Mouse (Mus musculus) urinary bladder, postnatal 10 days (tissue): ENCODE data around the gene Hmgcl.
A peak's percentile ranks its signal among the peaks of the same experiment; 100 is the strongest.
"Not testable (repeated sequence)": the region's sequence is repeated elsewhere in the genome, so short reads cannot be mapped to it uniquely, and the experiment has no call there.

Experiments used
- DNase-seq: peaks from one replicate; pipeline ENCODE4 v3.0.0; 2022; ENCODE audit warnings: low spot score

The Hmgcl gene

GRCm38 (mm10) chr4:135961709-135962108, 15.5 kb downstream of the Hmgcl start:
- no peak for DNase-seq

DNA sequence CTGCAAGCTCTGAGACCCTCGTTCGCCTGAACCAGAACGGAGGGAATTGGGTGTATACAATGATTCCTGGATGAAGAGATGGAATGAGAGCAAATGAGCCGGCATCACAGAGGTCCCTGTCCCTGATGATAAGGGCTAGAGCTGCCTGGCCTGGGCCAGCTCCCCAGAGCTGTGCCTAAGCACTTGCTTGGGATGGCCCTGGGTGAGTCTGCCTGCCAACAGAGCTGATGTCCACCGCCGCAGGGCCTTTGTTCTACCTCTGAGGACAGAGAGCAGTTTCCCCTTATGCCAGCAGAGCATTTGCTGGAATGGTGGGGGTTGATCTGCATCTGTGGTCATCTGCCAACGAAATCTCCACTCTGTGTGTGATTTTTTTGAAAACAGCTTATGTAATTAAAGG, 15.9 kb downstream of the Hmgcl start:
- no peak for DNase-seq

GRCm38 (mm10) chr4:135962946-135963345, 16.7 kb downstream of the Hmgcl start:
- no peak for DNase-seq

GRCm38 (mm10) chr4:135963457-135964193, 17.4 kb downstream of the Hmgcl start, which contains the start of gene Gale:
TSS of gene Gale (plus strand) at chr4:135963727.
- peak; percentile 82 for DNase-seq

GRCm38 (mm10) chr4:135964426-135964825, 18.2 kb downstream of the Hmgcl start:
- no peak for DNase-seq

GRCm38 (mm10) chr4:135965113-135965512, 18.9 kb downstream of the Hmgcl start:
- no peak for DNase-seq

DNA sequence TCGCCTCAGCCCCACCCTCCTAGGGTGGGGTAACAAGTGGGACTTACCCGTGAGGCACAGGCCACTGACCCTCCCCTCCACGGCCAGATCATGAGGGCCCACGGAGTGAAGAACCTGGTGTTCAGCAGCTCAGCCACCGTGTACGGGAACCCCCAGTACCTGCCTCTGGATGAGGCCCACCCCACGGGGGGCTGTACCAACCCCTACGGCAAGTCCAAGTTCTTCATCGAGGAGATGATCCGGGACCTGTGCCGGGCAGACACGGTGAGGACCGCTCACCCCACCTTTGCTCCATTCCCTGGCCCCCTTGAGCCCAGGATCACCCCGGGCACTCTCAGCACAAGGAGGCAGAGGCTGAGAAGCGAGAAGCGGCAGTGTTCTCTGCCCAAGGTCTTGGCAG, 20.0 kb downstream of the Hmgcl start:
- no peak for DNase-seq

GRCm38 (mm10) chr4:135967086-135967760, 21.0 kb downstream of the Hmgcl start:
- DNase-seq: no peak

DNA sequence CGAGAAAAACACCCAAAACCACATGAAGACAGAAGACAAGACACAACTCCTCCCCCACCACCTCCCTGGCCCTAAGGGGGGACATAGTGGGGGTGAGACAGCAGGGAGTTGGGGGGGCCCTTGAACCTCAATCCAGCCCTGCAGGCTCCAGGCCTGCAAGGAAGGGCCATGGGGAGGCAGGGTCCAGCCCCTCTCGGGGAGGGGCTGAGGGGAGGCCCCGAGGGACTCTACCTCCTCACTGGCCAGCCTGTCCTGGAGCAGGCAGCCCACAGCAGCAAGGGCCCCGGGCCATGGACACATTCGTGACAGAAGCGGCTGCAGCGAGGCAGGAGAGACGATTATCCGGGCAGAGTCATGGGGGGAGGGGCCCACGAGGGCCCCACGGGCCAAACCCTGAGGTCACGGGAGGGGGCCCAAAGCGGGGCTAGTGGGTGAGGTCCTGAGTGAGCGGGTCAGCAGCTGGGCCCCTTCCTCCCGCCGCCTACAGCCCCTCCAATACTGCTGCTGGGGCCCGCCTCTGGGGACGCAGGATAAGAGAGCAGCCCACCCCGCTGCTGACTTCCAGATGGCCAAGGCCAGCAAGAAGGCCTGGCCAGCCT, 22.1 kb downstream of the Hmgcl start:
- DNase-seq: no peak

DNA sequence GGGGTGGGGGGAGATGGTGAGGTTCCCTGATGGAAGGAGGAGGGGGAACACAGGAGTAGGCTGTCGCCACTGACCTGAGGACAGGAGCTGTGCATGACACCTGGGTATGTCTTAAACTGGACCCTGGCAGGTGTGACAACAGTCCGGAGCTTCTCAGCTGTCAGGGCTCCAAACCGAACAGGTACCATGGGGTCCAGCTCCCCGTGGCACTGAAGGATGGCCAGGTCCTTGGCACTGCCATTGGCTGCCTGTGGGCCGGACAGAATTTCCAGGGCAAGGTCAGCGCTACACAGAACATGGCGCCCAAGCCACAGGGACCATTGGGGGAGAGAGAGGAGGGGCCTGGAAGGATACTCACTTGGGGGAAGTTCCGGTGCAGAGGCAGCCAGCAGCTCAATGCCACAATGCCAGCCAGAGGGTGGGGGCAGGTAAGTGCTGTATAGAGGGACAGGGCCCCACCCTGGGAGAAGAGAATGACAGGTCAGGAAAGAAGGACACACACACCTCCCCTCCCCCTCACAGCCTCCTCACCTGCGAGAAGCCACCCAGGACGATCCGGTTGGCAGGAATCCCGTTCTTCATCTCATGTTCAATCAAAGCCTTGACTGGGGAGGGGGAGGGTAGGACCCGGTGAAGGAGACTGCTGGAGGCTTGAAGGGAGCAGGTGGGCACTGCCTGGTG, 23.0 kb downstream of the Hmgcl start:
- DNase-seq: no peak

- DNase-seq: no peak
These were observed 24.3 kb downstream of the Hmgcl start for GRCm38 (mm10) chr4:135970585-135970984.

DNA sequence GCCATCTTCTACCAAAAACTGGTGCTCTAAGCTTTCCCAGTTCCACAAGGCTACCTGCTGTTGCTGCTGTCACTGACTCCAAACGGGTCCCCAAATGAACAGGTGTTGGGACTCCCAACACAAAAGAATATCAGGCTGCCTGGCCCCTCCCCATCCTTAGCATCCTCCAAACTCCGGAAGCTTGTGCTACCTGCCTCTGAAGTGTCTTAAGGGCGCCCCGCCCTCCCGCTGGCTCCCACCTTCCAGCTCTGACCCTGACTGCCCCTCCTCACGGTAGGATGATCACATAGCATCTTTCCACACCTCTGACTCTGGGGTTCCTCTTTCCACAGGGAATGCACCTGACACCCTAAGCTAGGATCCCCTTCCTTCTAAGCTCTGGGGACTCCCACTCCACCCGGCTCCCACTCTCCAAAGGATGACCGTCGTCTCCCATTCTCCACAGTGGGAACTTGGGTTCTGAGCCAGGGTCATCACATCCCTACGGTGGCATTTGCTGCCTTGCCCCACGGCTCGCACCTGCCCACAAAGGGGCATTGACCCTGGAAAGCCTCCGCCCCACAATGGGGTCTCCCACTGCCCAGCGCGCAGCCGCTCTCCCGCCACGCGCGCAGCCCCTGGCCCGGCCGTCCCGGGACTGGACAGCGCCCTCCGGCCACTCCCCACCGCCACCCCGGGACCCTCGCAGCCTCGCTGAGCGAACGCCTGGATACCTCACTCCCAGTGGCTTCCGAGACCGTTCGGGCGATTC, 25.7 kb downstream of the Hmgcl start:
- no peak for DNase-seq

GRCm38 (mm10) chr4:135972556-135972906, 26.3 kb downstream of the Hmgcl start, which contains the start of gene Lypla2:
TSS of gene Lypla2 (minus strand) at chr4:135972626.
- DNase-seq: peak; percentile 72

DNA sequence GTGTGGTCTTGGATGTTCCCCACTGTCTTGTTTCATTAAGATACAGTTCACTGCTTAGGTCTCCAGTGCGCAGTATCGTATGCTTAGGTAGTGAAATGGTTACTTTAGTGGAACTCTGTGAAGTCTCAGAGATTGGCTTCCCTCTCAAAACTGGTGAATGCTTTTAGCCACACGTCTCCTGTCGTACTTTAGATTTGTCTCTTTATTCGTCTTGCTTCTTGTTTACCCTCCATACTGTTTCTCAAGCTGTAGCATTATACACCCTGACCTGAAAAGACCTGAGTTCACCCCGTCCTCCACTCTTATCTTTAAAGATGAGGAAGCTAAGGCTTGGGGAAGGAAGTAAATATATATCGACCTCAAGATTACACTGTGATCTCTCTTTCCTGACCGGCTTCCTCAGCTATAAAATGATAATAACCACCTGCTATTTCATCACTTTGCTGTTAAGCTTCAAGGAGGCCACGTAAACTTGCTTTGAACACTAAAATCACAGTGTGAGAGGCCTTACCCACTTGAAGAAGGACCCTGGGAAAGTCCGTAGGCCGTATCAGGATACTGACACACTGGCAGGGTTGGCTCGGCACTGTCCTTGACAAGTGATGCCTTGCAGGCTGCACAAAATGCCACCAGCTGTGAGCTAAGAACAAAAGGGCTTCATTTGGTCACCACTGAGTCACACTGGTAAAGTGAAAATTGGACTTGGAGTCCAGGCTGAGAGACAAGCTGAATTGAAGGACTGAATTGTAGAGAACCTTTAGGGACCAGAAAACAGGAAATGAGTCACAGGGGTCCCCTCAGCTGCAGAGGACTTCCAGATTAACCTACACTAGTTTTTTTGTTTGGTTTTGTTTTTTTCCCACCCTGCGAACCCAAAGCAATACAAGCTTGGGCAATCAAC, 26.9 kb downstream of the Hmgcl start:
- no peak for DNase-seq

DNA sequence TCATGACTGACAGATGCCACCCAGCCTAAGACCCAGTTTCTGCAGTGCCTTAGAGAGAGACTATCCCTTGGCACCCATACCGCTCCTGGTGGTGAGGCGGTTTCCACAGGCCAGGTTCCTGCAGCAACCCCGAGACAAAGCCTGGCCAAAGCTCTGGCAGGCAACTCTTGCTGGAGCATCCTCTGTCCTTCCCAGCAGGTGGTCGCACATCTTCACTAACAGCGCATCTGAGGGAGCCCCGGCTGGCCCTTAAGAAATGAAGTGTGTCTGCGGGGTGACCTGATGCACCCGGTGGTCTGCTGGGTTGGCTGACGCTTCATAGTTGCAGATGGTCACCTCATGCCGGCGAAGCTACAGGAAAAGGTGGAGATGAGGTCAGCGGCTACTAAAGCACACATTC, 29.9 kb downstream of the Hmgcl start:
- DNase-seq: no peak

GRCm38 (mm10) chr4:135980223-135980622, 34.0 kb downstream of the Hmgcl start:
- not testable (repeated sequence) for DNase-seq

DNA sequence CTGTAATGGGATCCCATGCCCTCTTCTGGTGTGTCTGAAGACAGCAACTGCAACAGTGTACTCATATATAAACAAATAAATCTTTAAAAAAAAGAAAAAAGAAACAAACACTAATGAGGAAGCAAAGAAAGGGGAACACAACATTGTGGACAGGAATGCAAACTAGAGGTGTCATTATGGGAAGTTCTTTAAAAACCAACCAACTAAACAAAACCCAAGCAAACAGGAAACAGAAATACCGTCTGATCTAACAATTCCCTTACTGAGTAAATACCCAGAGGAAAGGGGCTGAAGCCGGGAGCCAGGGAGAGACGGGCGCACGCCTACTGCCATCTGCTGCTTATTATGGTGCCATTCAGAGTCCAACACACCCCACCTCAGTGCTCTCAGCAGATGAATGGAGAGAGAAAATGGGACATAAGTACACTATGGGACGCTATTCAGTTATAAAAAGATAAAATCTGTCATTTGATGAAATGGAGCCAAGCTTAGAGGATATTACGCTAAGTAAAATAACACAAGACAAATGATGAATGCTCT, 35.3 kb downstream of the Hmgcl start:
- DNase-seq: no peak

DNA sequence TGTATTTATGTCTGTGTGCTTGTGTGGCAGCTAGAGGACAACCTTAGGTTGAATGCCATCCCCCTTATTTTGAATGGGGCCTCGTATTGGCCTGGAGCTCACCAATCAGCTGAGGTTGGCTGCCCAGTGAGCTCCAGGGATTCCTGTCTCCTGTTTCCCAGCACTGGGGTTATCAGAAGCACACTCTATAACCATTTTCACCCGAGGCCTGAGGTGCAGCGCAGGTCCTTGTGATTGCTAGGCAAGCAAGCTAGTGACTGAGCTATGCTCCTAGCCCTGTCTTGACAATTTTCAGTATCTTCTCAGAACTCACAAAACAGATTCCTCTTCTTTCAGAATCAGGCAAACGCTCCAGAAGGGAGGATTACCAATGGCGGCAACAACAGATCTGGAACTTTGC, 38.3 kb downstream of the Hmgcl start:
- DNase-seq: no peak

- DNase-seq: no peak
These were observed 38.9 kb downstream of the Hmgcl start for GRCm38 (mm10) chr4:135985193-135985592.

DNA sequence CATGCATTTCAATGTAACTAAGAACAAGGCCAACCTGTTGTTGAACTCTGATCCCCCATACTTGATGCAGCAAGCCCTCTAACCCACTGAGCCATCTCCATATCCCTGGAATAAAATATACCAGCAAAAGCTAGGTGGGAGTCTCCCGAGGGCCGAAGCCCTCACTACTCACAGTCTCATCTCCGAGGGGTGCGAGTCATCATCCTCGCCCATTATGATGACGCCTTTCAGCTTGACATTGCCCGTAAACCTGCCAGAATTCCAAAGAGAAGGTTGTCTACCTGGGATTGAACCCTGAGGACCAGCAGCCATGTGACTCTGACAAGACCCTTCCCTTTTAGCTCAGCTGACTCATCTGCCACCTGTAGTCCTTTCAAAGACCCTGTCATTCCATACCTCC, 39.5 kb downstream of the Hmgcl start:
- DNase-seq: no peak
